Comparison of ENCODE assay signal across 8 mouse cellular contexts in the genomic region with DNA sequence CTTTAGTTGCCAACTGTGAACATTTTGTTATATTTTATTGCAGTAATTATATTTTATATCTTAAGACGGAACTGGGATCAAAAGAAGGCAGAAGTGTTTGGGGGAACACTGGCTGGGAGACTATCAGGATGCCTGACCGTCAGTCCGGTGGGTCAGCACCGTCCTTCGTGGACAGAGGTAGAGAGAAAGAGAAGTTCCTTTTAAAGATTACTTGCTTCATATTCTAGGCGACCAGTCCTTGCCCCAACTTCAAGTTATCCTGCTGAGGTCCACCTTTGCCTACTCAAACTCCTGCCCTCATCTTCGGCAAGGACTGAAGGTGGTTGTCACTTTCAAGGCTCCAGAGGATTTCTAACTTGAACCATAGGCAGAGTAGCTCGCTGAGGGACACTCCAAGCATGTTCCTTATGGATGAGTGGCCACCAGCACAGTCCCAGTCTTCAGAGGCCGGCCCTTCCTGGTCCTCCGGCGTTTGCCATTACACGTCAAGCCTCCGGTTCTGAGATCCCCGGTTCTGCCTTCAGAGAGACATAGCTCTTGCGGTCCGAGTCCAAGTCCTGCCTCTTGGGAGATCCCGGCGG. TPM values are rescaled to one million over a fixed set of nuclear protein-coding genes. Genes with fewer than 3 reads are reported as not detected.
A peak's percentile ranks its signal among the peaks of the same experiment; 100 is the strongest.
DNase-seq lines count a peak whose midpoint lies in the region; ATAC-seq and TF ChIP-seq lines count a peak whose summit lies in the region.

No protein-coding gene starts in this region.

- H3K27me3 ChIP-seq in kidney, embryonic 14.5 days (ENCODE audit: control insufficient read depth, insufficient read depth, low read length), result no peaks in the 10 kb centered on the region
- H3K27me3 ChIP-seq in hindbrain, postnatal 0 days (ENCODE audit: insufficient read depth, low read length), result no peaks in the 10 kb centered on the region
- no peaks in the 10 kb centered on the region for H3K27me3 ChIP-seq in midbrain, embryonic 16.5 days (ENCODE audit: control insufficient read depth, insufficient read depth, low read depth, low read length)

- no peaks in the 10 kb centered on the region for H3K36me3 ChIP-seq in kidney, embryonic 14.5 days (ENCODE audit: control insufficient read depth, insufficient read depth, low read length)
- H3K36me3 ChIP-seq in hindbrain, postnatal 0 days (ENCODE audit: insufficient read depth, low read length), result no peaks in the 10 kb centered on the region
- no peaks in the 10 kb centered on the region for H3K36me3 ChIP-seq in midbrain, embryonic 16.5 days (ENCODE audit: control insufficient read depth, insufficient read depth, low read length)

- peak overlapping the region; percentile 71 for H3K27ac ChIP-seq in kidney, embryonic 14.5 days (ENCODE audit: low read depth, low read length)
- peak overlapping the region; percentile 99 for H3K27ac ChIP-seq in cortical plate, adult 2 months (ENCODE audit: insufficient read depth, low read length)
- peak overlapping the region; percentile 87 for H3K27ac ChIP-seq in hindbrain, postnatal 0 days
- peak overlapping the region; percentile 94 for H3K27ac ChIP-seq in midbrain, embryonic 16.5 days (ENCODE audit: low read length)

- WGBS in kidney, embryonic 14.5 days, result 1% methylated on average over 18 of the region's 18 CpGs
- 3% methylated on average over 18 of the region's 18 CpGs for WGBS in hindbrain, postnatal 0 days
- 2% methylated on average over 18 of the region's 18 CpGs for WGBS in midbrain, embryonic 16.5 days

- H3K9ac ChIP-seq in kidney, embryonic 14.5 days (ENCODE audit: low read depth, low read length), result peak overlapping the region; percentile 84
- peak overlapping the region; percentile 82 for H3K9ac ChIP-seq in hindbrain, postnatal 0 days (replicated peaks; ENCODE audit: low read length)
- H3K9ac ChIP-seq in midbrain, embryonic 16.5 days (ENCODE audit: low read depth, low read length), result peak overlapping the region; percentile 74

- DNase-seq in kidney, postnatal 10 days, result no peak
- no peak for DNase-seq in hindbrain, postnatal 0 days (ENCODE audit: low spot score)
- no peak for DNase-seq in layer of hippocampus, postnatal 36 days
- DNase-seq in urinary bladder, postnatal 14 days (ENCODE audit: low spot score), result no peak
- no peak for DNase-seq in cerebellum, adult 11-12 months

- H3K4me2 ChIP-seq in kidney, embryonic 14.5 days (replicated peaks; ENCODE audit: low read depth, low read length), result peak overlapping the region; percentile 96
- peak overlapping the region; percentile 69 for H3K4me2 ChIP-seq in hindbrain, postnatal 0 days (ENCODE audit: low read depth, low read length)
- H3K4me2 ChIP-seq in midbrain, embryonic 16.5 days (ENCODE audit: low read length), result peak overlapping the region; percentile 99

- TF ChIP-seq POLR2A in cortical plate, adult 2 months (IDR thresholded peaks at IDR 0.05; ENCODE audit: extremely low read depth, insufficient read depth, low read length), result no peak

- H3K4me1 ChIP-seq in kidney, embryonic 14.5 days (ENCODE audit: control insufficient read depth, insufficient read depth, low read length), result peaks cover 15% of the 10 kb centered on the region
- H3K4me1 ChIP-seq in cortical plate, adult 2 months (ENCODE audit: control insufficient read depth, insufficient read depth, low read length), result no peaks in the 10 kb centered on the region
- H3K4me1 ChIP-seq in hindbrain, postnatal 0 days (ENCODE audit: insufficient read depth, low read length), result peaks cover 19% of the 10 kb centered on the region; the same call in 1 of the 2 replicates
- peaks cover 24% of the 10 kb centered on the region for H3K4me1 ChIP-seq in midbrain, embryonic 16.5 days (ENCODE audit: control insufficient read depth, insufficient read depth, low read length)

- ATAC-seq in kidney, embryonic 14.5 days (ENCODE audit: low FRiP score, low TSS enrichment), result peak; percentile 63
- peak; percentile 41 for ATAC-seq in hindbrain, postnatal 0 days
- peak; percentile 57 for ATAC-seq in midbrain, embryonic 16.5 days

- H3K4me3 ChIP-seq in kidney, embryonic 14.5 days (ENCODE audit: low read length), result peak overlapping the region; percentile 60
- peak overlapping the region; percentile 84 for H3K4me3 ChIP-seq in cortical plate, adult 2 months (ENCODE audit: insufficient read depth, low read length)
- peak overlapping the region; percentile 76 for H3K4me3 ChIP-seq in hindbrain, postnatal 0 days (ENCODE audit: low read length)
- peak overlapping the region; percentile 86 for H3K4me3 ChIP-seq in midbrain, embryonic 16.5 days (ENCODE audit: low read depth, low read length)

- H3K9me3 ChIP-seq in kidney, embryonic 14.5 days (ENCODE audit: control insufficient read depth, low read length), result no peaks in the 10 kb centered on the region
- H3K9me3 ChIP-seq in hindbrain, postnatal 0 days (ENCODE audit: low read length), result no peaks in the 10 kb centered on the region
- H3K9me3 ChIP-seq in midbrain, embryonic 16.5 days (replicated peaks; ENCODE audit: control insufficient read depth, low read length, poor library complexity, severe bottlenecking), result no peaks in the 10 kb centered on the region

- no peak for TF ChIP-seq CTCF in cortical plate, adult 2 months (IDR thresholded peaks at IDR 0.05; ENCODE audit: extremely low read depth, insufficient read depth, low read length)
- no peak for TF ChIP-seq CTCF in hindbrain, postnatal 0 days (IDR thresholded peaks at IDR 0.05; ENCODE audit: low read depth)

RNA-seq across cellular contexts. Expression of gene Ppm1l, which starts 0.8 kb away (rescaled TPM):
- polyA plus RNA-seq in kidney, embryonic 14.5 days (2014; fragmentation: Nextera tagmentation; extraction: Ambion mirVana), result 4.8 and 6.7 TPM in 2 replicates
- polyA plus RNA-seq in cortical plate, adult 2 months (2012; rRNA removed), result 35.3 and 37.7 TPM in 2 replicates
- total RNA-seq in hindbrain, postnatal 0 days (2014; rRNA removed), result 31.6 and 31.7 TPM in 2 replicates
- polyA plus RNA-seq in hindbrain, postnatal 0 days (2015; fragmentation: Nextera tagmentation; extraction: Ambion mirVana), result 16.7 and 20.3 TPM in 2 replicates
- polyA plus RNA-seq in midbrain, embryonic 16.5 days (2015; fragmentation: Nextera tagmentation; extraction: Ambion mirVana), result 19.3 and 25.7 TPM in 2 replicates
- 10 to 100 TPM; 49.7 to 54.0 TPM for total RNA-seq in layer of hippocampus, postnatal 36 days (2021)
